Mouse (Mus musculus) v-Abl transformed pro-B cells (cell line): ENCODE results near the gene Gkn2.

ENCODE experiments used
- in situ Hi-C, 2 experiments: fragments of 400-800 bp; cut with MboI; formaldehyde crosslinking; loops; one replicate each; pipeline ENCODE4 v1.15.1; 2025; ENCODE audit not compliant: unreplicated experiment in 2 of 2

The Gkn2 gene

GRCm38 (mm10) chr6:87393466-87394205 lies 20.5 kb downstream of the Gkn2 start:
- in situ Hi-C loops, result no loop called here

GRCm38 (mm10) chr6:87394783-87395182 lies 21.6 kb downstream of the Gkn2 start:
- in situ Hi-C loops, result loop anchor here (5.0 kb wide), 4 partner anchors 58 to 278 kb away; partner anchors contain the start of gene Aplf (in 1 of the 2)

GRCm38 (mm10) chr6:87399137-87399536 lies 26.0 kb downstream of the Gkn2 start:
- in situ Hi-C loops, result loop anchor here (5.0 kb wide), 4 partner anchors 53 to 273 kb away; partner anchors contain the start of gene Aplf (in 1 of the 2)

GRCm38 (mm10) chr6:87399886-87400566 lies 26.9 kb downstream of the Gkn2 start:
- in situ Hi-C loops, result loop anchor here (5.0 kb wide), 4 partner anchors 52 to 272 kb away; partner anchors contain the start of gene Aplf (in 1 of the 2)

GRCm38 (mm10) chr6:87401456-87401855 lies 28.3 kb downstream of the Gkn2 start:
- in situ Hi-C loops, result no loop called here

- in situ Hi-C loops, result no loop called here
These were observed 38.9 kb downstream of the Gkn2 start for GRCm38 (mm10) chr6:87412011-87412410.

- in situ Hi-C loops, result no loop called here
These were observed 49.1 kb downstream of the Gkn2 start for GRCm38 (mm10) chr6:87422304-87422703.

GRCm38 (mm10) chr6:87424037-87424816 lies 51.1 kb downstream of the Gkn2 start:
- in situ Hi-C loops, result no loop called here

GRCm38 (mm10) chr6:87426954-87427353 lies 53.8 kb downstream of the Gkn2 start:
- in situ Hi-C loops, result no loop called here

- in situ Hi-C loops, result no loop called here
These were observed 54.5 kb downstream of the Gkn2 start for GRCm38 (mm10) chr6:87427616-87428015.

- in situ Hi-C loops, result no loop called here
These were observed 55.4 kb downstream of the Gkn2 start, which contains the start of gene Bmp10 for GRCm38 (mm10) chr6:87428487-87429044. TSS of gene Bmp10 (plus strand) at chr6:87428994.
